Mouse (Mus musculus) embryonic fibroblast, embryonic 13.5 days (primary cell): ENCODE data around the gene Anks1b.

Source experiments
- CTCF ChIP-seq: IDR thresholded peaks from 2 replicates; pipeline ENCODE4 v1.5.1; 2011; ENCODE audit warnings: mild to moderate bottlenecking, control low read depth, low read length, moderate library complexity, borderline replicate concordance; ENCODE audit not compliant: insufficient read depth
- POLR2A ChIP-seq: IDR thresholded peaks from 2 replicates; pipeline ENCODE4 v1.6.1; 2011; ENCODE audit warnings: low read depth, mild to moderate bottlenecking, control low read depth, low read length, moderate library complexity

DNA sequence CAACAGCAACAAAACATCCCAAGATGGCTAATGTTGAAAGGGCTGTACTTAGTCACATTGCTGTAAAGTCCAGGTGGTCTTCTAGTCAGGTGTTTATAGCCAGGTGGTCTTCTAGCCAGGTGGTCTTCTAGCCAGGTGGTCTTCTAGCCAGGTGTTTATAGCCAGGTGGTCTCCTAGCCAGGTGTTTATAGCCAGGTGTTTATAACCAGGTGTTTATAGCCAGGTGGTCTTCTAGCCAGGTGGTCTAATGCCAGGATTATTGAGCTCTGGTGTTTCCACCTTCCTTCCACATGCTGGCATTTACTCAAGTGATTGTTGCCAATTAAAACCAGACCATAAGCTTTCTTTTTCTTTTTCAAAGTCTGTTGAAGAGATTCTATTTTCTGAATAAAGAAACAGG, 1030.9 kb downstream of the Anks1b start:
- TF ChIP-seq POLR2A (no peak), CTCF (no peak)
